Mouse (Mus musculus) bone marrow macrophage, adult 2 months (primary cell): ENCODE results near the gene Armcx4. TPM values are rescaled to one million over a fixed set of nuclear protein-coding genes. Genes with fewer than 3 reads are reported as not detected.
A peak's percentile ranks its signal among the peaks of the same experiment; 100 is the strongest.

Experiments
- H3K27ac ChIP-seq: 2 replicates; pipeline ENCODE4 v1.5.1; 2012; ENCODE audit warnings: low read depth, low read length; ENCODE audit not compliant: insufficient read depth
- H3K4me1 ChIP-seq: 2 replicates; pipeline ENCODE4 v1.6.1; 2012; ENCODE audit warnings: low read length; ENCODE audit not compliant: control insufficient read depth, insufficient read depth
- H3K4me3 ChIP-seq: 2 replicates; pipeline ENCODE4 v1.5.1; 2012; ENCODE audit warnings: mild to moderate bottlenecking, low read length, moderate library complexity; ENCODE audit not compliant: insufficient read depth
- CTCF ChIP-seq: IDR thresholded peaks from 2 replicates; pipeline ENCODE4 v1.5.1; 2012; ENCODE audit warnings: low read depth, mild to moderate bottlenecking, low read length, moderate library complexity
- POLR2A ChIP-seq: IDR thresholded peaks from 2 replicates; pipeline ENCODE4 v1.6.1; 2012; ENCODE audit warnings: mild to moderate bottlenecking, low read depth, low read length, borderline replicate concordance
- polyA plus RNA-seq: library from polyadenylated mRNA; stranded (reverse); fragments of >200 nt; gene quantifications from 2 replicates; pipeline ENCODE4 v1.2.4, GENCODE M21; 2012; ENCODE audit not compliant: missing spikeins, insufficient read depth, insufficient read length

Armcx4 gene
- 0.09 TPM in 1 of 2 replicates, not detected in the other for polyA plus RNA-seq

DNA sequence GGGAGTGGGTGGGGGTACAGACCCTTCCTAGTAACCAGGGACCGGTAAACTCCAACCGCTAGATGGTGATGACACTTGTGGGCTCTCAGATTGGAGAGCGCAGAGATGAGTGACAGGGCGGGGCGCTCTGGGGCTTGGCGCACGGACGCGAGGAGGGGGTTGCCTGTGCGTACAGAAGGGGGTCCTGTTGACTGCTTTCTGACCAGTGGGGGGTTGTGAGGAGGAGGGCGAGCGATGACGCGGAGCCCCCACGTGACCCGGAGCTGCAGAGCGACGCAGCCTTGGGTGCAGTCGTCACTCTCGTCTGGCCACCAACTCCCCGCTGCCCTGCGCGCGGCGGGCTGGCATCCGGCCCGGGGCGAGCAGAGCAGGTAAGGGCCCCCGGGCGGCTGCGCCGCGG lies at the start of gene Armcx4:
Armcx4 (plus strand) TSS at position 253 of the 400 bp plus-strand sequence.
- 0 out of 2 replicates have a peak within 1 kb of the TSS, but pooled peaks have one; percentile 20 for H3K4me3 ChIP-seq
- no peak within 1 kb of the TSS for H3K27ac ChIP-seq
- no peaks in the 10 kb centered on the region for H3K4me1 ChIP-seq
- TF ChIP-seq CTCF (no peak), POLR2A (no peak)

DNA sequence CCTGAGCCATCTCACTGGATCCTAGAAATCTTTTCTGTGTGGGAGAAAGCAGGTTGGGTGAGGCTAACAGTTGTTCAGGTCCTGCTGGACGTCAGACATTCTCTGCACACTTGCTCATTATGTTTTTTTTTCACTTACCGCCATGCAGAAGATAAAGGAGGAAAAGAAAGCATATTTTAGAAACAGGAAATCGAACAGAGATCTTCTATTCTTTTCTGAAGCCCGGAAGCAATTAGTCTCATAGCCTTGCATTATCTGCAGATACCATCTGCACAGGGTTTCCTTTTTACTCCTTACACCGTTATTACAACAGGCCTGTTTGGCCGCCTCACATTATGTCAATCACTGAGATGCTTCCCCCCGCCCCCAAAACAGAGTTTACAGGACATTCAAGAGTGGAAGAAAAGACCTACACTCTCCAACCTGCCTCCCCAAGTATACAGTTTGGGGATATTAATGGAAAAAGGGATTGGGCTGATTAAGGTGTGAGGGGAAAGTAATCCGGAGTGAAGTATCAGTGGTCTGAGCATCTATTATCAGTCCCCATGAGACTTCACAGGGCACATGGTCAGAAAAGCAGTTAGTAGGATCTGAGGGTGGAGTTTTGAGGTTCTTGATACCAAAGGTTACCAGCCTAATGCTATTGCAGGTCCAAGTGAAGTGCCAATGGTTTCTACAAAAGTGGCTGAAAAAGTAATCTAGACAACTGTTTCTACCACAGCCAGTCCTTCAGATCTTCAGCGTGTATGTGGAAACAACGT lies 45.1 kb upstream of the Armcx4 start:
- no peak overlapping the region for H3K4me3 ChIP-seq
- no peaks in the 10 kb centered on the region for H3K4me1 ChIP-seq
- H3K27ac ChIP-seq: no peak overlapping the region
- TF ChIP-seq POLR2A (no peak), CTCF (no peak)

DNA sequence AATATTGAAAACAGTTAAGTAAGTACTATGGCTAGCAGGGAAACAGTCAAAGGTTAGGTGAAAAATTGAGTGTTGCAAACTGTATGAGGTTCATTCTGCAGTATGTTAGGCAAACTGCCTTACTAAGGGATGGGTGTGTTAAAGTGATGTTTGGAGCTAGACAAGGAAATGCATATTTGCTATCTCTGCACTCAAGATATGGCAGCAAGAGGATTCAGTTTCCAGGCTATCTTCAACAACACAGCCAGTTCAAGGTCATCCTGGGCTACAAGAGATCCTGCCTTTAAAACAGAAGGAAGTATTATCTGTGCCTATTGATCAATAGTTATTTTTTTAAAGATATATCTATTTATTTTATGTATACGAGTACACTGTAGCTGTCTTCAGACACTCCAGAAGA lies 40.0 kb upstream of the Armcx4 start:
- H3K4me1 ChIP-seq: no peaks in the 10 kb centered on the region
- H3K27ac ChIP-seq: no peak overlapping the region
- TF ChIP-seq CTCF: no peak
- TF ChIP-seq POLR2A: no peak
- no peak overlapping the region for H3K4me3 ChIP-seq

DNA sequence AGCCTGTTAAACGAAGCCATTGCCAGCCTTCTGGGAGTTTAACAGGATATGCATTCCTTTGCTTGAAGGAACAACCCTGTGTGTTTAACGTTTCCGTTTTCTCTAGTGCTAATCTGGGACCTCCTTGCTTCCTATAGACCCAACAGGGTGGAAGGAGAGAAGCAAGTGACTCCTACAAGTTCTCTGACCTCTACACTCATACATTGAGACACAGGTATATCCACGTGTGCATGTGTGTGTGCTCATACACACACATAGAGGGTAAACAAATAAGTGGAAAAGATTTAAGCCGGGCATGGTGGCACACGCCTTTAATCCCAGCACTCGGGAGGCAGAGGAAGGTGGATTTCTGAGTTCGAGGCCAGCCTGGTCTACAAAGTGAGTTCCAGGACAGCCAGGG lies 38.9 kb upstream of the Armcx4 start:
- Histone ChIP-seq H3K4me3 (no peak overlapping the region), H3K27ac (no peak overlapping the region), H3K4me1 (no peaks in the 10 kb centered on the region)
- no peak for TF ChIP-seq POLR2A
- no peak for TF ChIP-seq CTCF

DNA sequence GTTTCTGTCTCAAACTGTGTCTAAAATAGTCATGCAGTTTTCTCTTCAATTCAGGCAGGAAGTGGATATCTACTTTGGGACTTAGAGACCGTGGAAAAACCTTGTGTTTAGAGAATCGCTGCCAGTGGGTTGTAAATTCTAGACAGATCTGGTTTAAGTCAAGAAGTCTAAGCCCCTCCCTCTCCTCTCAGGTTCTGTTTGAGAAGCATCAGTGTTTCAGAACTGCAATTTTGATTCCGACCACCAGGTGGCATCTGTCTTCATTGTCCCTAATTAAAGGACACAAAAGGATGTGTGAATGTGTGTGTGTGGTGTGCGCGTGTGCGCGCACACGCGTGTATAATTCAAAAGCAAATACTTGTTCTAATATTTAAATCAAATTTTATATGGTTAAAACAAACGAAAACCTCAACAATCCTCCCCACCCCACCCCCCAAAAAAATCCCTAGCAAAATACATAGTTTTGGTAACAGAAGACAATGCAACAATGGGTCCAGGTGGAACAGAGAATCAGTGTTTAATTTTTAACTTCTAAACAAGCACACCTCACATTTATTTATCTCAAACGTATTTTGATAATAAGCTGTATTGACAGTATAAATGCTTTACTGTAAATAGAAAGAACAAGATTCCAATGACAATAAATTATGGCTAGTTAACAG lies 38.2 kb upstream of the Armcx4 start:
- Histone ChIP-seq H3K4me3 (no peak overlapping the region), H3K27ac (no peak overlapping the region), H3K4me1 (no peaks in the 10 kb centered on the region)
- no peak for TF ChIP-seq POLR2A
- TF ChIP-seq CTCF: no peak

DNA sequence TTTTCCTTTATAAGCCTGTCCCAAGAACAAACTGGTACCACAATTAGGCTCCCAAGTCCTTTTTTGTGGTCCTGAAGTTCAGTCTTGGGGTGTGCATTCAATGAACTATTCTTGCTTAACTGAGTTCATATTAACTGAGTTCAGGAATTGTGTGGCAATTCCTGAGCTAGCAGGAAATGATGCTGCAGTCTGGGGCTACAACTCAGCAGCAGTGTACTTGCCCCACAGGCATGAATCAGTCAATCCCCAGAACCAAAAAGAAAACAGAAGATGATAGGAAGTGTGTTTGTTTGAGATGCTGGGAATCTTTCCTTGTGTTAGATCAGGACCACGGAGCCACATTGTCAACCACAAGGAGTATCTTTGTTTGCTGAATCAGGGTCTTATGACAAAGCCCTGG lies 34.3 kb upstream of the Armcx4 start:
- no peaks in the 10 kb centered on the region for H3K4me1 ChIP-seq
- H3K4me3 ChIP-seq: no peak overlapping the region
- no peak for TF ChIP-seq CTCF
- no peak overlapping the region for H3K27ac ChIP-seq

DNA sequence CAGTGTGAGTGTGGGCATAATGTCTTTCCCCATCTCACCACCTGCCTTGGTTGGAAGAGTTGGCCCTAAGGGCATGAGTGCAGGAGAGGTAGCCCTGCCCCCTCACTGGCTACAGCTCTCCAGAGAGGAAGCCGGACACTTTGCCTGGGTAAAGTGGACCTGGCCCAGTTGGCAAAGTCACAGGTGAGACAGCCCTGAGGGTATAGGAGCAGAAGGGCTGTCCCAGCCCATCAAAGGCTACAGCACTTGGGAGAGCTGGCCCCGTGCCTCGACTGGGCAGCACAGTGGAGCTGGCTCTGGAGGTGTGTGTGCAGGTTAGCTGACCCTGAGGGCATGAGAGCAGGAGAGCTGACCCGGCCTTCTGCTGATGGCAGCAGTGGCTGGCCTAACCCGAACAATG lies 24.7 kb upstream of the Armcx4 start:
- H3K4me3 ChIP-seq: no peak overlapping the region
- H3K4me1 ChIP-seq: no peaks in the 10 kb centered on the region
- TF ChIP-seq POLR2A (no peak), CTCF (no peak)
- no peak overlapping the region for H3K27ac ChIP-seq

DNA sequence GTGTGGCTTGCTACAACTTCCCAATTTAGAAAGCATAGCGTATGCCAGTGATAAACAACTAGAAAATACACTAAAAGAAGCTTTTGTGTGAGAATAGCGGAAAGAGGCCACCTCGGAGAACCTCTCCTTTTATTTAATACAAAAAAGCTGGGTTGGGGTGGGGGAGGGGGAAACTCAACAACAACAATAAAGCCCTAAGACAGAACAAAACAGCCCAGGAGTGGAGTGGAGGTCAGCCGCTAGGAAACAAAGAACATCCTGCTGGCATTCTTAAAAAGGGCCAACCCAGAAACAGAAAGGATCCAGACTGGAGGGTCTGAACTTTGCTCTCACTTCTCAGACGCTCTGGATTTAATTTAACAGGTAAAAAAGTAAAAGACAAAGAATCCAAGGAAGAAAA lies 11.3 kb upstream of the Armcx4 start:
- no peak overlapping the region for H3K27ac ChIP-seq
- no peaks in the 10 kb centered on the region for H3K4me1 ChIP-seq
- TF ChIP-seq POLR2A (no peak), CTCF (no peak)
- no peak overlapping the region for H3K4me3 ChIP-seq

DNA sequence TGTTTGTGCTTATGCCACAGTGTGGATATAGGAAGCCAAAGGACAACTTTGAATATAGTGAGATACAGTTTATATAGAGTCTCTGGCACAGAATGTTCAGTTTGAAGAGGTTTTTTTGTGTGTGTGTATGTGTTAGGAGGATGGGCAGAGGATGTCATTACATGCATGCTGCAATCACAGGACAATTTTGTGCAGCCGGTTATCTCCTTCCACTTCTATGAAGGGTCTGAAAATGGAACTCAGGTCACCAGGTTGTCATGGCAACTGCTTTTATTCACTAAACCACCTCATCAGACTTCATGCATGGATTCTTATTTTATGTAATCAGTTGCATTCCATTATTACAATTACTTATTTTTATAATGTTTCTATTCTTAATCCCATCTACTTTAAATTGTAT lies 10.4 kb upstream of the Armcx4 start:
- no peak overlapping the region for H3K27ac ChIP-seq
- TF ChIP-seq POLR2A: no peak
- no peak for TF ChIP-seq CTCF
- no peaks in the 10 kb centered on the region for H3K4me1 ChIP-seq
- no peak overlapping the region for H3K4me3 ChIP-seq

DNA sequence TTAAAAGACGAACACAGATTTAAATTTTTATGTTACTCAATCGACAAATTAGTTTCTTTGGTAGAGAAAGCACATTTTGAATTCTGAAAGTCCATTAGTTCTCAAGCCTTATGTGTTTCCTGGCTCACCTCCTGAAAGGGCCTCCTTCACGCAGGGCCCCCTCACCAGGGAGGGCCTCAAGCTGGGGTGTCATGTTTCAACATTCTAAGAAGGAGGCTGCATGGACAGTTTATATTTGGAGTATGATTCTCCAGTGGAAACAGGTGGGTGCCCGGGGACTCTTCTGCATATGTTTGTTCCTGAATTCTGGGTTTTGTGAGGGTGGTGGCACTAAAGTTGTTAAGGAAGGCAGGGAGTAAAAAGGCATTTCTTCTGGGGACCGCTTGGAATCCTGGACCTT lies 1.4 kb upstream of the Armcx4 start:
- no peak overlapping the region for H3K27ac ChIP-seq
- H3K4me3 ChIP-seq: no peak overlapping the region
- H3K4me1 ChIP-seq: no peaks in the 10 kb centered on the region
- TF ChIP-seq POLR2A: no peak
